Mouse (Mus musculus) midbrain, embryonic 15.5 days (tissue): ENCODE results near the gene Lats1. TPM values are rescaled to one million over a fixed set of nuclear protein-coding genes. Genes with fewer than 3 reads are reported as not detected.
"Not testable (repeated sequence)": the region's sequence is repeated elsewhere in the genome, so short reads cannot be mapped to it uniquely, and the experiment has no call there.

Experiments used
- ATAC-seq: fragments of 200-750 bp; cut with Nextera tagmentation; replicated peaks from 2 replicates; pipeline ENCODE4 v1.8.0; 2017; ENCODE audit warnings: moderate TSS enrichment
- H3K27ac ChIP-seq: fragments of 300-500 bp; sonication (generic); 2 replicates; pipeline ENCODE4 v1.5.1; 2015; ENCODE audit warnings: mild to moderate bottlenecking, inconsistent platforms
- H3K27me3 ChIP-seq: fragments of 300-500 bp; sonication (generic); replicated peaks from 2 replicates; pipeline ENCODE4 v1.6.1; 2015; ENCODE audit warnings: inconsistent platforms
- H3K36me3 ChIP-seq: fragments of 300-500 bp; sonication (generic); replicated peaks from 2 replicates; pipeline ENCODE4 v1.6.1; 2015; ENCODE audit warnings: inconsistent platforms
- H3K4me1 ChIP-seq: fragments of 300-500 bp; sonication (generic); 2 replicates; pipeline ENCODE4 v1.6.1; 2015; ENCODE audit warnings: inconsistent platforms
- H3K4me2 ChIP-seq: fragments of 300-500 bp; sonication (generic); 2 replicates; pipeline ENCODE4 v1.6.1; 2015; ENCODE audit warnings: inconsistent platforms, mild to moderate bottlenecking, moderate library complexity
- H3K4me3 ChIP-seq: fragments of 300-500 bp; sonication (generic); 2 replicates; pipeline ENCODE4 v1.5.1; 2015; ENCODE audit warnings: mild to moderate bottlenecking, inconsistent platforms
- H3K9ac ChIP-seq: fragments of 300-500 bp; sonication (generic); 2 replicates; pipeline ENCODE4 v1.6.1; 2015; ENCODE audit warnings: mild to moderate bottlenecking, inconsistent platforms
- H3K9me3 ChIP-seq: fragments of 300-500 bp; sonication (generic); 2 replicates; pipeline ENCODE4 v1.6.1; 2016; ENCODE audit warnings: inconsistent platforms
- WGBS: fragments of 180-500 bp; shearing (Covaris S2); methylation state at CpG from one replicate; pipeline ENCODE4 v1.1.7; 2015; ENCODE audit warnings: mixed read lengths; 5-methylcytosine and 5-hydroxymethylcytosine counted together
- polyA plus RNA-seq: library from polyadenylated mRNA; unstranded; fragments of >200 nt; fragmentation: Nextera tagmentation; extraction: Ambion mirVana; gene quantifications from 2 replicates; pipeline ENCODE4 v1.2.1, GENCODE M21; 2015

Lats1 gene
- polyA plus RNA-seq, 1 experiment from 2014 or later: 10.4 TPM

DNA sequence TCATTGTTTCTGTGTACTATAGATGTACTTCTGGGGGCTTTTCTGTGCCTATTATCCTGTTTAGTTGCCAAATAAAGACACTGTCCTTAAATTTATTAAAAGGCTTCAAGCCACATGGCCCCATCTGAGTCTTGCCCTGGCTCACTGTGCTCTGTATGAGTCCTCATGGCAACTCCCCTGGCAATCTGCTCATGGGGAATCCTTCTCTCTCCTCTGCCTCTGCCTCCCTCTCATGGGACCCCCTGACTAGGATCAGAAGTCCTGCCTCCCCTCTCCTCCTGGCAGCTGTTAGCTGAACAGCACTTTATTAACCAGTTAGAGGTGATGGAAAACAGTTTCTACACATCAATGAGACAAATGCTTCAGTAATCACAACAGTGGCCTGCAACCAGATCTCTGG, 50.6 kb downstream of the Lats1 start:
- H3K9ac ChIP-seq: no peak overlapping the region; the same call in 1 of the 2 replicates
- peaks cover 28% of the 10 kb centered on the region for H3K4me1 ChIP-seq

DNA sequence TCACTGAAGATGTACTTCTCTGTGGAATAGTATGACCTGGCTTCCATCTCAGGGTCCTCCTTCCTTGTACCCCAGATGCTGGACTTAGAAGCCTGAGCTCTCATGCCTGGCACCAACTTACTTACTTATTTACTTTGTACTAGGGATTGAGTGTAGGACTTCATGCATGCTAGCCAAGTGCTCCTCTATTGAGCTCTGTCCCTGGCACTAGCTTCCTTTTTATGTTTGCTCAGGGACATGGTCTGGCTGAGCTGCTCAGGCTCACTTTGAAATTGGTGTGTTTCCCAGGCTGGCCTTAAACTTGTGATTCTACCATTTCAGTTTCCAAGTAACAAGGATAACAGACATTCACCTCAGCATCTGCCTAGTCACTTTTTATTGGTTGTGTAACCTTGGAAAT, 56.1 kb downstream of the Lats1 start:
- H3K4me1 ChIP-seq: no peaks in the 10 kb centered on the region
- H3K27me3 ChIP-seq: no peaks in the 10 kb centered on the region
- H3K9me3 ChIP-seq: no peaks in the 10 kb centered on the region
- no peak overlapping the region for H3K4me3 ChIP-seq
- H3K27ac ChIP-seq: no peak overlapping the region
- H3K4me2 ChIP-seq: no peak overlapping the region
- no peak overlapping the region for H3K9ac ChIP-seq
- no peaks in the 10 kb centered on the region; the same call in 1 of the 2 replicates for H3K36me3 ChIP-seq
- no peak for ATAC-seq

More for the DNA sequence above, 50.6 kb downstream of the Lats1 start:
- H3K4me2 ChIP-seq: no peak overlapping the region
- no peak for ATAC-seq
- no peak overlapping the region for H3K4me3 ChIP-seq
- no peak overlapping the region for H3K27ac ChIP-seq
- no peaks in the 10 kb centered on the region for H3K9me3 ChIP-seq
- H3K36me3 ChIP-seq: no peaks in the 10 kb centered on the region
- no peaks in the 10 kb centered on the region for H3K27me3 ChIP-seq

DNA sequence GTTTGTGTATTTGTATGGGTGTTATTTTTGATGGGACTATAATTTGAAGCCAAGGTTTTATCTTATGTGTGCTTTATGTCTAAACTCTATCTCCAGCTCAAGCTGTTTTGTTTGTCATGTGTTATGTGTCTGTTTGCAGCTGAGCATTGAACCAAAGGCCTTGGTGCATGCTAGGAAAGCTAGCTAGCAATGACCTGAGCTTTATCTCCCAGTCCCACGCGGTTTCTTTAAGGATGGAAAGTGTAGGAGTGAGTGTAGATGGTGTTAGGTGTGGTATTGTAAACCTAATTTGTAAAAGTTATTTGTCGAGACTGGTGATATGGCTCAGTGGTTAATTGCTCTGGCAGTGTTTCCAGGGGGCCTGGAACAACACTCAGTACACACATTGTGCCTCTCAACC, 56.9 kb downstream of the Lats1 start:
- no peaks in the 10 kb centered on the region for H3K9me3 ChIP-seq
- no peak for ATAC-seq
- H3K27ac ChIP-seq: no peak overlapping the region
- no peak overlapping the region for H3K4me3 ChIP-seq
- 89% methylated on average over 3 of the region's 3 CpGs for WGBS
- H3K4me2 ChIP-seq: no peak overlapping the region
- no peaks in the 10 kb centered on the region for H3K27me3 ChIP-seq
- H3K9ac ChIP-seq: no peak overlapping the region
- no peaks in the 10 kb centered on the region for H3K4me1 ChIP-seq
- H3K36me3 ChIP-seq: peaks cover 2% of the 10 kb centered on the region

DNA sequence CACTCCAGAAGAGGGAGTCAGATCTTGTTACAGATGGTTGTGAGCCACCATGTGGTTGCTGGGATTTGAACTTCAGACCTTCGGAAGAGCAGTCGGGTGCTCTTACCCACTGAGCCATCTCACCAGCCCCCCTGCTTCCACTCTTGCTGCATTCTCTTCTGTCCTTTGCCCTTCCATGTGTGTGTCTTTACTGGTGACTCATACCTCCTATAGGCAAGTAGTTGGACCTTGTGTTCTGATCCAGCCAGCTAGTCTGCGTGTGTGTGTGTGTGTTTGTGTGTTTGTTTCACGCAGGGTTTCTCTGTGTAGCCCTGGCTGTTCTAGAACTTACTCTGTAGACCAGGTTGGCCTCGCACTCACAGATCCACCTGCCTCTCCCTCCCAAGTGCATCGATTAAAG, 64.5 kb downstream of the Lats1 start:
- ATAC-seq, H3K4me3 ChIP-seq, H3K4me2 ChIP-seq, H3K27ac ChIP-seq, H3K4me1 ChIP-seq, H3K9me3 ChIP-seq, H3K9ac ChIP-seq, H3K27me3 ChIP-seq: not testable (repeated sequence)
- WGBS: 98% methylated on average over 6 of the region's 6 CpGs
- H3K36me3 ChIP-seq: peaks cover 34% of the 10 kb centered on the region

DNA sequence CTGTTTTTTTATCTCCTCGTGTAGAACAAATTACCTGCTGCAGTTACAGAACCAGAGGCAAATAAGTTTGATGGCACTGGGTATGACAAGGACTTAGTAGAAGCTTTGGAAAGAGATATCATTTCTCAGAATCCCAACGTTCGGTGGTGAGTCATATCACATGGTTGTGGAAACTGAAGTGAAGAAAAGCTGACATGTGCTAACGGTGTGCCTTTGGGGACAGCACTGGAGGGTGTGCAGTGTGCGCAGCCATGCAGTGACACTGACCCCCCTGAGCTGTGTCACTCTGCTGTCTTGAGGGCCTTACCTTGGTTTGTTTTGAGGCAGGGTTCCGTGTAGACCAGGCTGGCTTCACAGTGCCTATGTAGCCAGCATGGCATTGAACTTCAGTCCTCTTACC, 67.7 kb downstream of the Lats1 start:
- no peaks in the 10 kb centered on the region for H3K4me1 ChIP-seq
- no peak overlapping the region for H3K4me2 ChIP-seq
- no peak overlapping the region for H3K27ac ChIP-seq
- no peak for ATAC-seq
- 93% methylated on average over 6 of the region's 6 CpGs for WGBS
- H3K27me3 ChIP-seq: no peaks in the 10 kb centered on the region
- H3K9me3 ChIP-seq: no peaks in the 10 kb centered on the region
- H3K4me3 ChIP-seq: no peak overlapping the region
- H3K36me3 ChIP-seq: peaks cover 35% of the 10 kb centered on the region
- H3K9ac ChIP-seq: no peak overlapping the region

DNA sequence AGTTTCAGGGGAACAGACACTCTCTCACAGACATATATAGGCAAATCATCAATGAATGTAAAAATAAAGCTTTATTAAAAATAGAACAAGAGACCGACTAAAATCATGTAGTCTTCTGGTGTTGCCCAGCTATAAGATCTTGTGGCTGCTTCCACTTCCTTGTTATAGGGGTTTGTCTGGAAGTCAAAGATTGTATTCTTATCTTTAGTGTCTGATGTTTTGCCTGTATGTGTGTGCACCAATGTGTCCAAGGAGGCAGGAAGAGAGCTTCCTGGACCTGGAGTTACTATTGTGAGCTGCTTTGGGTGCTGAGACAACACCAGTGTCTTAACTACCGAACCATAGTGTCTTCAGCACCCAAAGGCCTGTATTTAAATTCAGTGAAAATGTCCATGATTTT, 76.5 kb downstream of the Lats1 start:
- Histone ChIP-seq H3K9ac (no peak overlapping the region), H3K36me3 (peaks cover 48% of the 10 kb centered on the region), H3K4me3 (no peak overlapping the region), H3K9me3 (no peaks in the 10 kb centered on the region), H3K4me2 (no peak overlapping the region), H3K4me1 (no peaks in the 10 kb centered on the region), H3K27me3 (no peaks in the 10 kb centered on the region), H3K27ac (no peak overlapping the region)
- ATAC-seq: no peak
- WGBS: 91% methylated on average over 2 of the region's 2 CpGs

Other genes with a start within 250 kb of the Lats1 start
- 0.23 and 0.59 TPM in 2 replicates for gene Ulbp1, start 207.6 kb upstream of the Lats1 start, polyA plus RNA-seq
- gene Lrp11, start 91.4 kb upstream of the Lats1 start, polyA plus RNA-seq: 41.5 and 44.3 TPM in 2 replicates
- 32.9 and 35.0 TPM in 2 replicates for gene Nup43, start 13.7 kb upstream of the Lats1 start, polyA plus RNA-seq
- gene Pcmt1, start 78 bp upstream of the Lats1 start, polyA plus RNA-seq: 155 and 156 TPM in 2 replicates
- gene Katna1, start 44.8 kb downstream of the Lats1 start, polyA plus RNA-seq: 29.7 TPM in 2 replicates
- gene Ginm1, start 111.6 kb downstream of the Lats1 start, polyA plus RNA-seq: 44.4 and 48.4 TPM in 2 replicates
- 50.6 and 53.3 TPM in 2 replicates for gene Ppil4, start 111.7 kb downstream of the Lats1 start, polyA plus RNA-seq
- 0.11 and 0.31 TPM in 2 replicates for gene Zc3h12d, start 151.3 kb downstream of the Lats1 start, polyA plus RNA-seq